Mouse (Mus musculus): Measurements from ENCODE around the gene Rfc1. TPM values are rescaled to one million over a fixed set of nuclear protein-coding genes. Genes with fewer than 3 reads are reported as not detected.

The Rfc1 gene
- total and polyA plus RNA-seq, 3 experiments = 50.2 to 2,723 (median 51.5) TPM

- no peak overlapping the region for H3K27ac ChIP-seq (ENCODE audit: control insufficient read depth, low read depth, low read length)
- H3K36me3 ChIP-seq (ENCODE audit: control insufficient read depth in 1 of 2, insufficient read depth in 2 of 2, low read length in 2 of 2) = no peaks in the 10 kb centered on the region
- H3K9ac ChIP-seq (ENCODE audit: control insufficient read depth, low read depth, low read length, poor library complexity, severe bottlenecking) = no peak overlapping the region
- TF ChIP-seq ETS1 (IDR thresholded peaks at IDR 0.05; ENCODE audit: low read depth, low read length) = no peak
- TF ChIP-seq MAZ (IDR thresholded peaks at IDR 0.05; ENCODE audit: low read depth, low read length) = no peak
- no peak for TF ChIP-seq ZC3H11A (IDR thresholded peaks at IDR 0.05; ENCODE audit: low read depth, low read length)
- TF ChIP-seq GABPA (IDR thresholded peaks at IDR 0.05; ENCODE audit: low read depth, low read length) = no peak
- no peak for TF ChIP-seq MYB (IDR thresholded peaks at IDR 0.05; ENCODE audit: low read depth, low read length)
- TF ChIP-seq RAD21 (IDR thresholded peaks at IDR 0.05; ENCODE audit: low read depth, low read length) = peak; percentile 18
- no peak for TF ChIP-seq USF1 (IDR thresholded peaks at IDR 0.05; ENCODE audit: low read depth, low read length)
- TF ChIP-seq SMC3 (IDR thresholded peaks at IDR 0.05; ENCODE audit: low read depth, low read length) = peak; percentile 21; the same call in 1 of the 2 replicates
- TF ChIP-seq TCF12 (IDR thresholded peaks at IDR 0.05; ENCODE audit: low read depth, low read length) = no peak
- TF ChIP-seq MYC (IDR thresholded peaks at IDR 0.05; ENCODE audit: low read depth, low read length) = no peak
- TF ChIP-seq ELF1 (IDR thresholded peaks at IDR 0.05; ENCODE audit: low read depth, low read length) = no peak
- TF ChIP-seq NRF1 (IDR thresholded peaks at IDR 0.05; ENCODE audit: insufficient read depth, low read depth, low read length, poor library complexity, severe bottlenecking) = no peak
- no peak for TF ChIP-seq NELFE (IDR thresholded peaks at IDR 0.05; ENCODE audit: low read depth, low read length)
- TF ChIP-seq TBP (IDR thresholded peaks at IDR 0.05; ENCODE audit: low read depth, low read length) = no peak
- TF ChIP-seq MXI1 (IDR thresholded peaks at IDR 0.05; ENCODE audit: low read depth, low read length) = no peak
- TF ChIP-seq POLR2AphosphoS2 (IDR thresholded peaks at IDR 0.05; ENCODE audit: low read length) = no peak
- no peak for TF ChIP-seq POLR2AphosphoS5 (IDR thresholded peaks at IDR 0.05; ENCODE audit: borderline replicate concordance, low read depth, low read length)
- no peak for TF ChIP-seq TAL1 (IDR thresholded peaks at IDR 0.05; ENCODE audit: low read length)
- no peak for TF ChIP-seq ZNF384 (IDR thresholded peaks at IDR 0.05; ENCODE audit: low read depth, low read length)
- no peak for TF ChIP-seq KAT2A (conservative IDR thresholded peaks at IDR 0.05; ENCODE audit: low read depth, low read length)
- no peak for TF ChIP-seq GATA1 (IDR thresholded peaks at IDR 0.05; ENCODE audit: low read depth, low read length)
- peak; percentile 33 to 37 (median 36); a peak in 4 of 6 replicates for TF ChIP-seq CTCF (IDR thresholded peaks at IDR 0.05 in 2 of 3, conservative IDR thresholded peaks at IDR 0.05 in 1 of 3; ENCODE audit: control insufficient read depth in 1 of 3, insufficient read depth in 1 of 3, low read depth in 2 of 3, low read length in 3 of 3, poor library complexity in 1 of 3, severe bottlenecking in 1 of 3)
- no peak for TF ChIP-seq E2F4 (IDR thresholded peaks at IDR 0.05; ENCODE audit: borderline replicate concordance, low read depth, low read length)
- no peak overlapping the region for H3K4me3 ChIP-seq (ENCODE audit: control insufficient read depth in 1 of 2, insufficient read depth in 1 of 2, low read depth in 2 of 2, low read length in 2 of 2)
- no peaks in the 10 kb centered on the region for H3K9me3 ChIP-seq (replicated peaks; ENCODE audit: insufficient read depth, low read length)
- peaks cover 2 to 10% of the 10 kb centered on the region in 2 experiments for H3K27me3 ChIP-seq (ENCODE audit: control insufficient read depth in 1 of 2, insufficient read depth in 2 of 2, low read length in 2 of 2)
- H3K79me2 ChIP-seq (ENCODE audit: control insufficient read depth, insufficient read depth, low read length, poor library complexity) = no peaks in the 10 kb centered on the region
- DNase-seq (ENCODE audit: low read depth, low spot score) = peak; percentile 54
- H3K4me1 ChIP-seq (ENCODE audit: control insufficient read depth in 1 of 2, insufficient read depth in 2 of 2, low read length in 2 of 2) = no peaks in the 10 kb centered on the region
Measured at GRCm38 (mm10) chr5:65354985-65355384, 19.5 kb upstream of the Rfc1 start.
